Mouse (Mus musculus): ENCODE measurements around the gene Gm5741.

The Gm5741 gene

GRCm38 (mm10) chr8:85026670-85027515, 40.9 kb downstream of the Gm5741 start, which contains the start of gene Trir:
Gene Trir, plus strand, starts transcription at chr8:85026823.
- peak; percentile 98 to 99 for DNase-seq

GRCm38 (mm10) chr8:85025098-85025932, 42.5 kb downstream of the Gm5741 start, which contains the start of gene Asna1:
Gene Asna1, minus strand, starts transcription at chr8:85025281.
- DNase-seq, result peak; percentile 90 to 93

GRCm38 (mm10) chr8:85023846-85024245, 43.9 kb downstream of the Gm5741 start:
- peak in 1 of 2 experiments; percentile 32 for DNase-seq

GRCm38 (mm10) chr8:85021514-85022055, 46.2 kb downstream of the Gm5741 start:
- no peak for DNase-seq

All from kidney, postnatal 25 days (tissue).